Mouse (Mus musculus) lung, adult 10 weeks (tissue): ENCODE measurements around the gene Tnp2. TPM values are rescaled to one million over a fixed set of nuclear protein-coding genes. Genes with fewer than 3 reads are reported as not detected.

Experiments
- polyA plus RNA-seq: library from polyadenylated mRNA; stranded (reverse); fragments of 350-450 nt; fragmentation: Illumina TruSeq; extraction: RNeasy Lipid Tissue Mini Kit (QIAGEN cat#74804); gene quantifications from one replicate; pipeline ENCODE4 v1.2.3, GENCODE M21; 2014; ENCODE audit warnings: low read depth, low replicate concordance; ENCODE audit not compliant: insufficient read depth

The Tnp2 gene
- not detected for polyA plus RNA-seq

DNA sequence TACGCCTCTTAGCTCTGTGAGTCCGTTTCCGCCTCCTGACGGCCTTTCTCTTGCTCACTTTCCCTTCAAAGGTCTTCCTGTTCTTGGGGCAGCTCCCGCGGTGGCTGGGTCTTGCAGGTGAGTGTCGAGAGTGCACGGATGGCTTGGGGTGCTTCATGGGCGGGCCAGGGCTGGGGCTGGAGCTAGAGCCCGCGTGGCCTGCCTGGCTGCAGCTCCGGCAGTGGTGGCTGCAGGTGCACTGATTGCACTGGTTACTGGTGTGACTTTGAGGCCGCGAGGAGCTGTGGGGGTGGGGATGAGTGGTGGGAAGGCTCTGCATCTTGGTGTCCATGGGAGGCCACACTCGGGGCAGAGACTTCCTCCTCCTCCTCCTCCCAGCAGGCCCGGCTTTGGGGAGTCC is at the start of gene Tnp2:
Tnp2 (minus strand) TSS at position 390 of the 400 bp plus-strand sequence.

DNA sequence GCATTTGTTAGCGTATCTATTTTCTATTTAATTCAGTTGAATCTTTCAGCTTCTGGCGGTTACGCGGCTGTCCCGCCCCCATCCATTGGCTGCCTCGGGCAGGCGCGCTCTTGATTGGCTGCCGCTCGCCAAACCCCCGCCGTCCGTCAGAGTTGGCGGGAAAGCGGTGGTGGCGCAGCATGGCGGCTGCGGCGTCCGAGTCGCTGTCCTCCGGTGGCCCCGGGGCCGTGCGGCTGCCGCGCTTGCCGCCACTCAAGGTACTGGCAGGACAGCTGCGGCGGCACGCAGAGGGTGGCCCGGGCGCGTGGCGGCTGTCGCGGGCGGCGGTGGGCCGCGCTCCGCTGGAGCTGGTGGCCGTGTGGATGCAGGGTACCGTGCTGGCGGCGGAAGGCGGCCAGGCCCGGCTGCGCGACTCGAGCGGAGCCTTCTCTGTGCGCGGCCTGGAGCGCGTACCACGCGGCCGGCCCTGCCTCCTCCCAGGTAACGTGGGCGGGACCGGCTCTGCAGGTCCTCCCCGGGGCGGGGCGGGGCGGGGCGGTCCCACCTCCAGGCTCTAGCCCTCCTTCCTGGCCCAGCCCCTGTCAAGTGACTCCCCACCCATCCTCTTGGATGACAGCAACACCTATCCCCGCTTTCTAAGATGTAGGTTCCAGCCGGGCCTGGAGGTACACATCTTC is 46.6 kb upstream of the Tnp2 start, which contains the start of gene Rmi2:
Rmi2 (plus strand) TSS at position 149 of the 677 bp plus-strand sequence.

DNA sequence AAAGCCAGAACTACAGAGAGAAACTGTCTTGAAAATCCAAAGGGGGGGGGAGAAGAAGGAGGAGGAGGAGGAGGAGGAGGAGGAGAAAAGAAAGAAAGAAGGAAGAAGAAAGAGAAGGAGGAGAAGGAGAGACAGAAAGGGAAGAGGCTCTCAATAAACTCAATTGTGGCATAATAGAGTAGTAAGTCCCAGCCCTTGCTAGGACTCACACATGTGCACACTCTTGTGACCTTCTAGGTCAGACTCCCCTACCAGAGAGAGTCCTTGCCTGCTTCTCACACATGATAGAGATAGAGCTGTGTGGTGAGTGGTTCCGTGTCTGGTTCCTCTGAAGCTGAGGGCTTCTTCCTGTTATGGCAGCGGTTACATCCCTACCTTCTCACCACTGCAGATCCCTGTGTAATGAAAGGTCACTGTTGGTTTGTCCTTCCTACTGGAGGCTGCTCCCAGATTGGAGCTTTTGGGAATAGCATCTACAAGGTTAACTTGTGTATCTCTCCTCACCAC is 24.5 kb upstream of the Tnp2 start, which contains the start of gene Gm11172:
Gm11172 (plus strand) TSS at position 51 of the 507 bp plus-strand sequence.

DNA sequence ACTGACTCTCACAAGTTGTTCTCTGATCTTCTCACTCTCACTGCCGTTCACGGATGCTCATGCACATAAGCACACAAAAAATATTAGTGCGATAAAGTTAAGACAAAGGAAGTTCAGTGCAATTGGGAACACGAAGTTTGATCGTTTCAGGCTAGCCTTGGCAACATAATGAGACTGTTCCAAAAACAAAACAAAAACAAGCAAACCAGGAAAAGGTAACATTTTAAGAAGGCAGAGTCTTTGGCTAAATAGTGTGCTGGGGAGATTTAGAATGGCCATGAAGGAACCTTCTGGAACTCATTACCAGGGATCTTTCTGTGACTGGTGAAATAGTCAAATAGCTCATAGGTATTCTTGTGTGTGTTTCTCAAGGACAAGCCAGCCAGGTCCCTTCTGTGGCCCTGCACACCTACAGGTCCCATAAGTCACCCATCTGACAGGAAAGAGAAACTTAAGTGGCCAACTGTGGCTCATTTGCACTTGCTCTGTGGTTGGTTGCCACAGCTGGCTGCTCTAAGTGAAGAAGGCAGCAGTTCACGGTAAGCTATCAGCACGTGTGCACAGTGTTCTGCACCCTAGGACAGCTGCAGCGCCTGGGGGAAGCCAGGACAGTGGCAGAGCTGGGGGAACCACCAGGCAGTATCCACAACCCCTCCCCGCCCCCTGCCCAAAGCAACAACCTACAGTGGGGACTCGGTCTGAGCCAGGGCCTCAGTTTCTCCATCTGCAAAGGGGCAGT is 17.5 kb upstream of the Tnp2 start, which contains the start of gene Prm1:
Prm1 (minus strand) TSS at position 51 of the 739 bp plus-strand sequence.

DNA sequence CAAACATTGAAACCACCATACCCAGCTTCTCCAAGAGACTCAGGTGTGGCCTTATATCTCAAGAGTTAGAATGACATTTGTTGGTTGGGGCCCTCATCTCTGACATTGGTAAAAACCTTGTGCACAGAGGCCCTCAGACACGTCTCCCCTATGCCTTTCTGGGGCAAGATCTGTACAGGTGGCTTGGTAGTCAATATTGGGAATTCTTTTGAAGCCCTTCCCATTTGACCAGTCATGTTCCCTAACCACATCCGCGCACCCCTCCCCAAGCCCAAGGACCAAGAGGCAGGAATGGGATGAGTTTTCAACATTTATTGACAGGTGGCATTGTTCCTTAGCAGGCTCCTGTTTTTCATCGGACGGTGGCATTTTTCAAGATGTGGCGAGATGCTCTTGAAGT is 7.6 kb upstream of the Tnp2 start, which contains the start of gene Prm2:
Prm2 (minus strand) TSS at position 101 of the 400 bp plus-strand sequence.

DNA sequence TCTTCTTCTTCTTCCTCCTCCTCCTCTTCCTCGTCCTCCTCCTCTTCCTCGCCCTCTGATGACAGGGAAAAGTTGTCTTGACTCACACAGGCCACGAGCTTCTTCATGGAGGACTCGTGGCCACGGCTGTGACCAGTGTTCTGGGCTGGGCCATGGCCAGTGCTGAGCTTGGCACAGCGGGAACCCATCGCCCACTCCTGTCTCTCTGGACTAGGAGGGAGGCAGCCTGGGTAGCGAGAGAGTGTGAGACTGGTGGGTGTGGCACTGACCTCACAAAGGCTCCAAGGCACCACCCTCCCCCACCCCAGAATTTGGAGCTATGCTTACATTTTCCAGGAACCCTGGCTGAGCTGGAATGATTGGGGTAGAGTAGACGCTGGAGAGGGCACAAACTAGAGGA is 2.2 kb upstream of the Tnp2 start, which contains the start of gene Prm3:
Prm3 (minus strand) TSS at position 213 of the 400 bp plus-strand sequence.

DNA sequence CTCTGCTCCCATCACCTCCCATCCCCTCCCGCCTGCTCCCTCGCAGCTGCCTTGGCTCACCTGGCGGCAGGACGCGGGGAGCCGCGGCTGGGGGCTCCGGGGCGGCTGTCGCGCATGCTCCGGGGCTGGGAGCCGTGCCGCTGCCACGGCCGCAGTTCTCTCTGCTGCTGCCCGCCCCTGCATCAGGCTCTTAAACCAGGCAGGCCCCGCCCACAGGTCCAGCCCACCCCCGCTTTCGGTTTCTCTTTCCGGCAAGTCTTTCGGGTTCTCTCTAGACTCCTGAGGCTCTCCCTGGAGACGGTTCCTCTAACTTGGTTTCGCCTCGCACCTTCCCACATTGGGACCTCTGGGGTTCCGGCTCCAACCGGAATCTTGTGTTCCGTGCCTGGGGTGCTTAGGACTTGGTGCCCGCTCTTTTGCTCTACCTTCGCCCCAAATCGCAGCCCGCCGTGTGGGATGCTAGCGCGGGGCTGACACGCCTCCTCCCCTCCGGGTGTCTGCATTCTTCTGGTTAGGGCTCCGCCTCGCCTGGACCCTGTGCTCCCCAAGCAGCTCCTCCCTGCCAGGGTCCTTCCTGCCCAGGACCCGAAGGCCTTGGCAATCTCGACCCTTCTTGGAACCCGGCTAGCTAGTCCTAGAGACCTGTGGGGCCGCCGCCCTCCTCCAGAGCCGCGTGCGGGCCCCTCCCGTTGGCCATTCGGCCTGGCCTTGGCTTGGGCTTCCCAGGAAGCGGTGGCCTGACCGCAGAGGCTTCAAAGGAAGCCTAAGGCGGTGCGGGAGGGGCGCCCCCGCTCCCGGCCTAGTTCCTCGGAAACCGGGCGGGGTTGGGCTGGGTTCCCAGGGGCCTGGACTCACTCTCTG is 2.9 kb downstream of the Tnp2 start, which contains the start of gene Socs1:
Socs1 (minus strand) TSS at position 166 of the 861 bp plus-strand sequence.

Other genes with a start within 250 kb of the Tnp2 start
- 17.0 TPM for gene Dexi, start 245.6 kb downstream of the Tnp2 start, polyA plus RNA-seq
- 8.9 TPM for gene Clec16a, start 243.3 kb downstream of the Tnp2 start, polyA plus RNA-seq
- gene Socs1, start 3.1 kb downstream of the Tnp2 start, polyA plus RNA-seq, result 1.8 TPM
- not detected for gene Prm3, start 2.3 kb upstream of the Tnp2 start, polyA plus RNA-seq
- gene Prm2, start 7.5 kb upstream of the Tnp2 start, polyA plus RNA-seq, result not detected
- not detected for gene Prm1, start 17.2 kb upstream of the Tnp2 start, polyA plus RNA-seq
- not detected for gene Gm11172, start 24.3 kb upstream of the Tnp2 start, polyA plus RNA-seq
- gene Rmi2, start 46.4 kb upstream of the Tnp2 start, polyA plus RNA-seq, result 0.31 TPM